Mouse (Mus musculus) fat pad, adult 2 months (tissue): ENCODE data around the gene Calhm4.
"Not testable (repeated sequence)": the region's sequence is repeated elsewhere in the genome, so short reads cannot be mapped to it uniquely, and the experiment has no call there.

Experiments
- DNase-seq: peaks from one replicate; pipeline ENCODE4 v3.0.0-alpha.2; 2011; ENCODE audit warnings: low read depth, low spot score; ENCODE audit errors: extremely low read depth

The Calhm4 gene

GRCm38 (mm10) chr10:33996686-33997085 lies 47.4 kb downstream of the Calhm4 start:
- not testable (repeated sequence) for DNase-seq
